Mouse (Mus musculus): ENCODE measurements around the gene Flt1. TPM values are rescaled to one million over a fixed set of nuclear protein-coding genes. Genes with fewer than 3 reads are reported as not detected.
"Not testable (repeated sequence)": the region's sequence is repeated elsewhere in the genome, so short reads cannot be mapped to it uniquely, and the experiment has no call there.

Gene Flt1
- polyA plus RNA-seq, 1 experiment from 2014 or later, result 13.1 TPM

DNA sequence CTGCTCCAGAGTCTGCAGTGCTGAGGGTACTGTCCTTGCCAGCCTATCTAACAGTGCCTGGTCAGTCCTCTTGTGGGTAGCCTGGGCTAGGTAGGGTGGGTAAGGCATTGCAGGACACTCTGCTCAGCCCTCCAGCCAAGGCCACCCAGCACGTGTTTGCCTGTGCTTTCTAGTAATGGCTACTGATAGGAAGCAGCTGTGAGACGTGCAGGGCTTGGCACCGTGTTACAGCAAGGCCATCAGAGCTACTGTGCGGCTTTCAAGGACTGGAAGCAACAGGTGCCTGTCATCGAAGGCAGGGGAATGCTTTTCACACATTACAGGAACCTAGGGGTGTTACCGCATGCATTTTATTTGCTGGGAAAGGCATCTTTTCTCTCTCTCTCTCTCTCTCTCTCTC, 148.8 kb downstream of the Flt1 start:
- H3K9ac ChIP-seq (ENCODE audit: low read length), result no peak overlapping the region
- no peak overlapping the region for H3K4me3 ChIP-seq (ENCODE audit: low read depth, low read length)
- H3K9me3 ChIP-seq (ENCODE audit: control insufficient read depth, low read length), result no peaks in the 10 kb centered on the region
- ATAC-seq (ENCODE audit: insufficient read depth, low FRiP score, low TSS enrichment), result no peak
- WGBS, result 84% methylated on average over 6 of the region's 6 CpGs
- no peak overlapping the region for H3K4me2 ChIP-seq (ENCODE audit: low read depth)
- no peaks in the 10 kb centered on the region for H3K36me3 ChIP-seq (ENCODE audit: control insufficient read depth, insufficient read depth, low read length)
- H3K27me3 ChIP-seq (ENCODE audit: control insufficient read depth, insufficient read depth, low read length), result no peaks in the 10 kb centered on the region
- no peak for DNase-seq (ENCODE audit: low spot score)
- no peak overlapping the region for H3K27ac ChIP-seq (ENCODE audit: low read depth, low read length)
- no peaks in the 10 kb centered on the region for H3K4me1 ChIP-seq (ENCODE audit: control insufficient read depth, insufficient read depth, low read length)

- no peak overlapping the region for H3K4me2 ChIP-seq (ENCODE audit: low read depth)
- H3K27me3 ChIP-seq (ENCODE audit: control insufficient read depth, insufficient read depth, low read length), result no peaks in the 10 kb centered on the region
- no peak overlapping the region for H3K9ac ChIP-seq (ENCODE audit: low read length)
- no peak overlapping the region for H3K27ac ChIP-seq (ENCODE audit: low read depth, low read length)
- no peak for DNase-seq (ENCODE audit: low spot score)
- no peak for ATAC-seq (ENCODE audit: insufficient read depth, low FRiP score, low TSS enrichment)
- no peaks in the 10 kb centered on the region for H3K9me3 ChIP-seq (ENCODE audit: control insufficient read depth, low read length)
- H3K4me3 ChIP-seq (ENCODE audit: low read depth, low read length), result no peak overlapping the region
- 69% methylated on average over 8 of the region's 8 CpGs for WGBS
- no peaks in the 10 kb centered on the region for H3K4me1 ChIP-seq (ENCODE audit: control insufficient read depth, insufficient read depth, low read length)
- H3K36me3 ChIP-seq (ENCODE audit: control insufficient read depth, insufficient read depth, low read length), result no peaks in the 10 kb centered on the region
Measured at GRCm38 (mm10) chr5:147574517-147574916, 151.3 kb downstream of the Flt1 start.

DNA sequence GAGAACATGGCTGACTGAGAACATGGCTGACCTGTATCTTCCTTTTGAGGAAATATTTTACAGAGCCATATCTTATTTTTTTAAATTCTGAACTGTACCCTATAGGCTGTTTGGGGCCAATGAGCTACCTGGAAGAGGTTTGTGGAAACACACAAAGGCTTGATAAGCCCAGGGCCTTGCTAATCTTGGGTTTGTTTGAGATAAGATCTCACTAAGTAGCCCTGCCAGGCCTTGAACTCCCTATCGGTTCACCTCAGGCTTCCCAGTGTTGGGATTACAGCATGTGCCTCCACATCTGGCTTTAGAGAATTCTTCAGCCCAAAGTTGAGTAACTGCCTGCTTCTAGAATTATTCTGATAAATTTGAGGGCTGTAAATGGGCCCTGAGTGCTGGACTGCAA, 152.3 kb downstream of the Flt1 start:
- 96% methylated on average over 1 of the region's 1 CpGs for WGBS
- no peak for ATAC-seq (ENCODE audit: insufficient read depth, low FRiP score, low TSS enrichment)
- H3K27me3 ChIP-seq (ENCODE audit: control insufficient read depth, insufficient read depth, low read length), result no peaks in the 10 kb centered on the region

GRCm38 (mm10) chr5:147572695-147573094, 153.1 kb downstream of the Flt1 start:
- no peaks in the 10 kb centered on the region for H3K9me3 ChIP-seq (ENCODE audit: control insufficient read depth, low read length)
- H3K27me3 ChIP-seq (ENCODE audit: control insufficient read depth, insufficient read depth, low read length), result no peaks in the 10 kb centered on the region
- H3K27ac ChIP-seq (ENCODE audit: low read depth, low read length), result no peak overlapping the region
- no peak overlapping the region for H3K4me2 ChIP-seq (ENCODE audit: low read depth)
- H3K36me3 ChIP-seq (ENCODE audit: control insufficient read depth, insufficient read depth, low read length), result no peaks in the 10 kb centered on the region
- H3K4me3 ChIP-seq (ENCODE audit: low read depth, low read length), result no peak overlapping the region
- H3K4me1 ChIP-seq (ENCODE audit: control insufficient read depth, insufficient read depth, low read length), result no peaks in the 10 kb centered on the region
- no peak overlapping the region for H3K9ac ChIP-seq (ENCODE audit: low read length)
- ATAC-seq (ENCODE audit: insufficient read depth, low FRiP score, low TSS enrichment) (no peak), DNase-seq (ENCODE audit: low spot score) (no peak)
- 84% methylated on average over 7 of the region's 7 CpGs for WGBS

More for the DNA sequence above, 152.3 kb downstream of the Flt1 start:
- Histone ChIP-seq H3K4me2 (ENCODE audit: low read depth) (no peak overlapping the region), H3K27ac (ENCODE audit: low read depth, low read length) (no peak overlapping the region), H3K36me3 (ENCODE audit: control insufficient read depth, insufficient read depth, low read length) (no peaks in the 10 kb centered on the region), H3K9ac (ENCODE audit: low read length) (no peak overlapping the region), H3K9me3 (ENCODE audit: control insufficient read depth, low read length) (no peaks in the 10 kb centered on the region), H3K4me3 (ENCODE audit: low read depth, low read length) (no peak overlapping the region), H3K4me1 (ENCODE audit: control insufficient read depth, insufficient read depth, low read length) (no peaks in the 10 kb centered on the region)
- DNase-seq (ENCODE audit: low spot score), result no peak

DNA sequence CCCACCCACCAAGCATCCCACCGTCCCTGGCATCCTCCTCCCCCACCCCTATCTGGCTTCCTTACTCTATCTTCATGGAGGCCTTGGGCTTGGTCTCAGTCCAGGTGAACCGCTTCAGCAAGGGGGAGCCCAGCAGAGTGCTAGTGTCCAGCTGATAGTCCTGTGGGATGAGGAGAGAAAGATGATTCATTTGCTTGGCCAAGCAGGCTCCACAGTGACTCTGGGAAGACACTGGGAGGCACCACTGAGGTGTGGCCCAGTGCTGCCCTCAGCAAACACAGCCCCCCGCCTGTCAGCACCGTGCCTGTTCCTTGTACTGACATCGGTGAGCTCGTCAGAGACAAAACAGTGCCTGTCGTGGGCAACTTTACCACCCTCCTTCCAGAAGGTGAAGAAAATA, 159.5 kb downstream of the Flt1 start:
- Histone ChIP-seq H3K9ac (ENCODE audit: low read length) (no peak overlapping the region), H3K4me3 (ENCODE audit: low read depth, low read length) (no peak overlapping the region), H3K27ac (ENCODE audit: low read depth, low read length) (no peak overlapping the region), H3K4me1 (ENCODE audit: control insufficient read depth, insufficient read depth, low read length) (no peaks in the 10 kb centered on the region), H3K27me3 (ENCODE audit: control insufficient read depth, insufficient read depth, low read length) (no peaks in the 10 kb centered on the region), H3K4me2 (ENCODE audit: low read depth) (no peak overlapping the region), H3K36me3 (ENCODE audit: control insufficient read depth, insufficient read depth, low read length) (no peaks in the 10 kb centered on the region), H3K9me3 (ENCODE audit: control insufficient read depth, low read length) (no peaks in the 10 kb centered on the region)
- DNase-seq (ENCODE audit: low spot score), result no peak
- ATAC-seq (ENCODE audit: insufficient read depth, low FRiP score, low TSS enrichment), result no peak
- WGBS, result 73% methylated on average over 7 of the region's 7 CpGs

DNA sequence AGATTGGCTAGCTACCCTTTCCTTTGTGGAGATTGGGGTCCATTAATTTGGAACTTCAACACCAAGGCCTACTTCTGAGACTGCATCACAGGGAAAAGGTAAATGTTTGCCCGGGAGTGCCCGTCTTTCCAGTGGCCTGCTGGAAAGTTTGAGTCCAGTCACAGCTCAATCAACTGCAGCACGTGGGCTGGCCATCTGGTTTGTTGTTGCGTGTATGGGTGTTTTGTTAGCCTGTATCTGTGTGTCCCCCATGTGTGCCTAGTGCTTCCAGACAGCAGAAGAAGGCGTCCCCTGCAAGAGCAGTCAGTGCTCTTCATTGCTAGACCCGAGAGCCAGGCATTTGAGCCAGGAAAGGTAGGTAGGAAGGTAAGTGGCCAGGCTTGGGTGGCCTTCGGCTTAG, 160.4 kb downstream of the Flt1 start:
- Histone ChIP-seq H3K4me1 (ENCODE audit: control insufficient read depth, insufficient read depth, low read length) (no peaks in the 10 kb centered on the region), H3K9me3 (ENCODE audit: control insufficient read depth, low read length) (no peaks in the 10 kb centered on the region), H3K27me3 (ENCODE audit: control insufficient read depth, insufficient read depth, low read length) (no peaks in the 10 kb centered on the region), H3K36me3 (ENCODE audit: control insufficient read depth, insufficient read depth, low read length) (no peaks in the 10 kb centered on the region), H3K4me3 (ENCODE audit: low read depth, low read length) (no peak overlapping the region), H3K27ac (ENCODE audit: low read depth, low read length) (no peak overlapping the region), H3K9ac (ENCODE audit: low read length) (no peak overlapping the region), H3K4me2 (ENCODE audit: low read depth) (no peak overlapping the region)
- 88% methylated on average over 7 of the region's 7 CpGs for WGBS
- DNase-seq (ENCODE audit: low spot score), result no peak
- ATAC-seq (ENCODE audit: insufficient read depth, low FRiP score, low TSS enrichment), result no peak

GRCm38 (mm10) chr5:147564140-147564590, 161.6 kb downstream of the Flt1 start:
- Histone ChIP-seq H3K4me2 (ENCODE audit: low read depth) (0 out of 2 replicates have a peak overlapping the region, but pooled peaks have one; percentile 5), H3K27me3 (ENCODE audit: control insufficient read depth, insufficient read depth, low read length) (no peaks in the 10 kb centered on the region), H3K27ac (ENCODE audit: low read depth, low read length) (no peak overlapping the region), H3K9ac (ENCODE audit: low read length) (no peak overlapping the region), H3K36me3 (ENCODE audit: control insufficient read depth, insufficient read depth, low read length) (no peaks in the 10 kb centered on the region), H3K4me3 (ENCODE audit: low read depth, low read length) (no peak overlapping the region), H3K4me1 (ENCODE audit: control insufficient read depth, insufficient read depth, low read length) (no peaks in the 10 kb centered on the region), H3K9me3 (ENCODE audit: control insufficient read depth, low read length) (no peaks in the 10 kb centered on the region)
- 25% methylated on average over 16 of the region's 16 CpGs for WGBS
- ATAC-seq (ENCODE audit: insufficient read depth, low FRiP score, low TSS enrichment) (no peak), DNase-seq (ENCODE audit: low spot score) (no peak)

DNA sequence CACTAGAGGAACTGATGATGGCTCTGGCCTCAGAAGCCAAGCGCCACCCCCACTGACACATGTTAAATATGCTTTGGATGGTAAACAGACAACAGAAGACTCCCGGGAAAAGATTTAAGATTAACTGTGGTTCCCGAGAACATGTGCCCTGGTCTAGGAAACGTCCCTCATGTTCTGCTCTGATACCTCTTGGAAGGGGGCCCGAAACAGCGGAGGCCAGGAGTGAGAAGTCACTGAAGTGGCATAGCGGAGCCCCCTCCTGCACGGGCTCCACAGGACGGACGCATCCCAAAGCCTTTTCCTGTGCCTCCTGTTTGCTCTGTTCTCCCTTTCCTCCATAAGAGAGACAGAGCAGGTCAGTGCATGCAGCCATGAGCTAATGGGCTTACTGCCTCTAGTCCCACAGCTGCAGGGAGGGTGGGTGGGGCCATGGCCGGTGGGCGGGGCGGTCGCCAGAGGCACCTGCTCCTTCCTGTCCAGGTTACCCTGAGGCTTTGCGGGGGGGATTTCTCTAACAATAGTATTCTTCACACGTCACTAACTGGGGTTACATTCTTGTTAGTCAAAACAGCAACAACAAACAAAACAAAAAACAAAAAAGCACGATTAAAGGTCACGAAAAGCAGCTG, 162.2 kb downstream of the Flt1 start:
- H3K9ac ChIP-seq (ENCODE audit: low read length), result no peak overlapping the region
- H3K27ac ChIP-seq (ENCODE audit: low read depth, low read length), result no peak overlapping the region
- ATAC-seq (ENCODE audit: insufficient read depth, low FRiP score, low TSS enrichment) (no peak), DNase-seq (ENCODE audit: low spot score) (no peak)
- H3K9me3 ChIP-seq (ENCODE audit: control insufficient read depth, low read length), result no peaks in the 10 kb centered on the region
- WGBS, result 47% methylated on average over 18 of the region's 18 CpGs
- H3K27me3 ChIP-seq (ENCODE audit: control insufficient read depth, insufficient read depth, low read length), result no peaks in the 10 kb centered on the region
- no peaks in the 10 kb centered on the region for H3K4me1 ChIP-seq (ENCODE audit: control insufficient read depth, insufficient read depth, low read length)
- H3K4me3 ChIP-seq (ENCODE audit: low read depth, low read length), result no peak overlapping the region
- no peaks in the 10 kb centered on the region for H3K36me3 ChIP-seq (ENCODE audit: control insufficient read depth, insufficient read depth, low read length)
- H3K4me2 ChIP-seq (ENCODE audit: low read depth), result 0 out of 2 replicates have a peak overlapping the region, but pooled peaks have one; percentile 5

DNA sequence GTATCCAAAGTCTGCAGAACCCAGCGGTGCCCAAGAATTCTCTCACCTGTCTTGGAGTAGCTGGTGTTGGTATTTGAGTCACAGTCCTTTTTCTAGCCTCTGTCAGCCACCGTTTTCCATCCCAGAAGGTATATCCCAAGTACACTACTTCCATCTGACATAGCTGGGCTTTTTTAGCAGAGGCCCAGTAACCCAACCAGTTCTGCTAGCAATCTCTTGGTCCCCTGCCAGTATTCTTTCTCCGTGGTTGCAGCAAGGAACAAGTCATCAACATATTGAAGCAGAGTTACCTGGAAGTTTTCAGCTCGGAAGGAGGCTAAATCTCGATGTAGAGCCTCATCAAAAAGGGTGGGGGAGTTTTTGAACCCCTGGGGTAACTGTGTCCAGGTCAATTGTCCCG, 168.2 kb downstream of the Flt1 start:
- not testable (repeated sequence) for H3K4me2 ChIP-seq (ENCODE audit: low read depth); H3K27ac ChIP-seq (ENCODE audit: low read depth, low read length); H3K9me3 ChIP-seq (ENCODE audit: control insufficient read depth, low read length); ATAC-seq (ENCODE audit: insufficient read depth, low FRiP score, low TSS enrichment); H3K9ac ChIP-seq (ENCODE audit: low read length); H3K36me3 ChIP-seq (ENCODE audit: control insufficient read depth, insufficient read depth, low read length); H3K27me3 ChIP-seq (ENCODE audit: control insufficient read depth, insufficient read depth, low read length); DNase-seq (ENCODE audit: low spot score); H3K4me3 ChIP-seq (ENCODE audit: low read depth, low read length); H3K4me1 ChIP-seq (ENCODE audit: control insufficient read depth, insufficient read depth, low read length)
- 75% methylated on average over 5 of the region's 6 CpGs for WGBS

Data from neural tube, embryonic 11.5 days (tissue).